Mouse (Mus musculus) cortical plate, adult 2 months (tissue): Measurements from ENCODE around the gene Tmem168.

Experiments
- CTCF ChIP-seq: fragments of 200-500 bp; IDR thresholded peaks from 2 replicates; pipeline ENCODE4 v1.5.1; 2011; ENCODE audit warnings: mild to moderate bottlenecking, control low read depth, low read length; ENCODE audit not compliant: insufficient read depth; ENCODE audit errors: extremely low read depth
- POLR2A ChIP-seq: fragments of 200-500 bp; IDR thresholded peaks from 2 replicates; pipeline ENCODE4 v1.6.1; 2011; ENCODE audit warnings: mild to moderate bottlenecking, low read length, control low read depth; ENCODE audit not compliant: insufficient read depth; ENCODE audit errors: extremely low read depth

GRCm38 (mm10) chr6:13619618-13620017, 11.7 kb upstream of the Tmem168 start:
- no peak for TF ChIP-seq CTCF
- TF ChIP-seq POLR2A = no peak
